In the genomic region with DNA sequence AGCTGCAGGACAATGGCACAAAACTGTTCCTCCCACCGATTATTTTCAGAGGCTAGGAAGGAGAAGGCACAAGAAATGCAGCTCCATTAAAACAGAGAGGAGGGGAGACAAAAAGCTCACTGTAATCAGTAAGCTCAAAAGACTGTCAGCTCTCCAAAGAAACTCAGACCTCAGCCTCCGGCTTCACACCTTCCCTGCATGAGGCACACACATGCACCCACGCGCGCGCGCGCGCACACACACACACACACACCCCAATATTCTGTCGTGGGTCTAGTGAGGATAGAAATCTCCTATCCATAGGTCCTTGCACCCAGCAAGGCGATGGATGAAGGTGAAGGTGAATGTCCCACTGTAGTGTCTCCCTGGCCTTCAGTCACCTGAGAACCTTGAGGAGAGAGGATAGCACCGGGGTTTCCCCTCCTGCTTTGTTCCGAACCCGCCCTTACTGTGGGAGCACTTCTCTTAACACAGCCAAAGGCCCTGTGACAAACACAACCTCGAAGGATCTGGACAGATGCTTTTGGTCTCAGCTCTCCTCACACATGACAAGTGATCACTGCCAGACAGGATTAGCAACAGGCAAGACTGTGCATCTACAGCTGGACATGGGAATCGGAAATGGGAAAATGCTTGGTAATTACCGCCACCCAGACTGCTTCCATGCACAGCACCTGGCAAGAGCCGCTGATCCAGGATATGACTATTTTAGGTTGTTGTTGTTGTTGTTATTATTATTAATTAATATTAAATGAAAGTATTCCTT, we compare ENCODE assay signal across 20 mouse cellular contexts.
DNase-seq lines count a peak whose midpoint lies in the region; ATAC-seq and TF ChIP-seq lines count a peak whose summit lies in the region.
"Had no signal": no experiment of that assay in that cellular context is flagged by ENCODE, and none has a peak within 500 bp of the region (broad histone marks: within the 10 kb centered on the region; RNA-seq: fewer than 3 reads in every experiment).

No protein-coding gene starts in this region.

- no peak overlapping the region for H3ac ChIP-seq in myocyte (ENCODE audit: control insufficient read depth, insufficient read length)

- ATAC-seq in heart, embryonic 15.5 days (replicated peaks; ENCODE audit: insufficient number of reproducible peaks, insufficient read depth, low FRiP score, low read depth): 0 out of 2 replicates have a peak, but pooled peaks have one; percentile 22
- no peak for ATAC-seq in heart, embryonic 12.5 days (ENCODE audit: insufficient number of reproducible peaks, low FRiP score)
- peak; percentile 40; the same call in 1 of the 2 replicates for ATAC-seq in limb, embryonic 13.5 days (ENCODE audit: low FRiP score, low read depth)
- ATAC-seq: forebrain, embryonic 16.5 days; hindbrain, embryonic 16.5 days; inflammation-experienced regulatory T-cells, adult 6 months had no signal

- H3K9ac ChIP-seq in heart, embryonic 15.5 days: no peak overlapping the region
- H3K9ac ChIP-seq in heart, embryonic 12.5 days: no peak overlapping the region
- H3K9ac ChIP-seq in limb, embryonic 13.5 days: no peak overlapping the region
- H3K9ac ChIP-seq: embryonic facial prominence, embryonic 12.5 days; forebrain, embryonic 12.5 days had no signal

- DNase-seq in limb, embryonic 10.5 days (ENCODE audit: low spot score): no peak
- peak; percentile 75 for DNase-seq in brain, adult 2 months (ENCODE audit: low read depth, low spot score)
- DNase-seq: adrenal gland, adult 2 months; adrenal gland, postnatal 25 days; cerebellum, adult 2 months; cerebellum, postnatal 10 days; embryo, embryonic 11 days; gastrocnemius, adult 2 months; gastrocnemius, postnatal 25 days had no signal

- no peak overlapping the region for H3K4me3 ChIP-seq in heart, embryonic 15.5 days
- H3K4me3 ChIP-seq in heart, embryonic 12.5 days: no peak overlapping the region
- no peak overlapping the region for H3K4me3 ChIP-seq in limb, embryonic 13.5 days
- no peak overlapping the region for H3K4me3 ChIP-seq in limb, embryonic 10.5 days
- no peak overlapping the region for H3K4me3 ChIP-seq in myocyte
- H3K4me3 ChIP-seq: embryonic facial prominence, embryonic 12.5 days; forebrain, embryonic 12.5 days; gastrocnemius, adult 2 months; heart, embryonic 10.5 days; hindbrain, embryonic 10.5 days had no signal

- no peaks in the 10 kb centered on the region for H3K36me3 ChIP-seq in heart, embryonic 15.5 days
- no peaks in the 10 kb centered on the region for H3K36me3 ChIP-seq in heart, embryonic 12.5 days
- no peaks in the 10 kb centered on the region for H3K36me3 ChIP-seq in limb, embryonic 13.5 days
- no peaks in the 10 kb centered on the region for H3K36me3 ChIP-seq in limb, embryonic 10.5 days
- no peaks in the 10 kb centered on the region for H3K36me3 ChIP-seq in myocyte (ENCODE audit: control insufficient read depth, insufficient read depth)
- H3K36me3 ChIP-seq: embryonic facial prominence, embryonic 12.5 days; forebrain, embryonic 12.5 days; heart, embryonic 10.5 days; hindbrain, embryonic 10.5 days had no signal

- TF ChIP-seq POLR2A in myocyte (IDR thresholded peaks at IDR 0.05; ENCODE audit: insufficient read length, low read depth): no peak

- H3K4me2 ChIP-seq in heart, embryonic 15.5 days: no peak overlapping the region
- no peak overlapping the region for H3K4me2 ChIP-seq in heart, embryonic 12.5 days
- no peak overlapping the region for H3K4me2 ChIP-seq in limb, embryonic 13.5 days (replicated peaks)
- H3K4me2 ChIP-seq in myocyte (ENCODE audit: low read depth): peak overlapping the region; percentile 45
- H3K4me2 ChIP-seq: embryonic facial prominence, embryonic 12.5 days; forebrain, embryonic 12.5 days had no signal

- H3K9me3 ChIP-seq in heart, embryonic 15.5 days (replicated peaks): no peaks in the 10 kb centered on the region
- no peaks in the 10 kb centered on the region for H3K9me3 ChIP-seq in heart, embryonic 12.5 days (replicated peaks)
- no peaks in the 10 kb centered on the region for H3K9me3 ChIP-seq in limb, embryonic 13.5 days
- H3K9me3 ChIP-seq in limb, embryonic 10.5 days (replicated peaks): no peaks in the 10 kb centered on the region
- H3K9me3 ChIP-seq: embryonic facial prominence, embryonic 12.5 days; heart, embryonic 10.5 days; hindbrain, embryonic 10.5 days had no signal

- H3K27ac ChIP-seq in heart, embryonic 15.5 days: no peak overlapping the region
- no peak overlapping the region for H3K27ac ChIP-seq in heart, embryonic 12.5 days (ENCODE audit: poor library complexity, severe bottlenecking)
- no peak overlapping the region for H3K27ac ChIP-seq in limb, embryonic 13.5 days
- no peak overlapping the region for H3K27ac ChIP-seq in limb, embryonic 10.5 days
- H3K27ac ChIP-seq: embryonic facial prominence, embryonic 12.5 days; forebrain, embryonic 12.5 days; gastrocnemius, adult 2 months; heart, embryonic 10.5 days; hindbrain, embryonic 10.5 days had no signal

- no peaks in the 10 kb centered on the region for H3K4me1 ChIP-seq in heart, embryonic 15.5 days (replicated peaks)
- no peaks in the 10 kb centered on the region for H3K4me1 ChIP-seq in heart, embryonic 12.5 days (replicated peaks)
- 0 out of 2 replicates have a peak, but pooled peaks cover 4% of the 10 kb centered on the region for H3K4me1 ChIP-seq in limb, embryonic 13.5 days
- H3K4me1 ChIP-seq in limb, embryonic 10.5 days: 0 out of 2 replicates have a peak, but pooled peaks cover 7% of the 10 kb centered on the region
- H3K4me1 ChIP-seq: embryonic facial prominence, embryonic 12.5 days; forebrain, embryonic 12.5 days; heart, embryonic 10.5 days; hindbrain, embryonic 10.5 days had no signal

- H3K79me2 ChIP-seq in myocyte (ENCODE audit: control insufficient read depth, insufficient read depth): no peaks in the 10 kb centered on the region

- 86% methylated on average over 18 of the region's 18 CpGs for WGBS in heart, embryonic 15.5 days
- 87% methylated on average over 18 of the region's 18 CpGs for WGBS in heart, embryonic 12.5 days
- 89% methylated on average over 18 of the region's 18 CpGs for WGBS in limb, embryonic 13.5 days
- WGBS in limb, embryonic 10.5 days: 94% methylated on average over 18 of the region's 18 CpGs

- H3K27me3 ChIP-seq in heart, embryonic 15.5 days: no peaks in the 10 kb centered on the region
- H3K27me3 ChIP-seq in heart, embryonic 12.5 days (replicated peaks): no peaks in the 10 kb centered on the region
- no peaks in the 10 kb centered on the region for H3K27me3 ChIP-seq in limb, embryonic 13.5 days
- no peaks in the 10 kb centered on the region for H3K27me3 ChIP-seq in limb, embryonic 10.5 days (ENCODE audit: low read depth, poor library complexity, severe bottlenecking)
- peaks cover 4% of the 10 kb centered on the region for H3K27me3 ChIP-seq in myocyte (ENCODE audit: control insufficient read depth, insufficient read depth, insufficient read length)
- H3K27me3 ChIP-seq: embryonic facial prominence, embryonic 12.5 days; forebrain, embryonic 12.5 days had no signal

TF ChIP-seq in myocyte, 11 proteins besides CTCF, POLR2A, EP300 and RAD21:
- TF ChIP-seq TCF12 (IDR thresholded peaks at IDR 0.05; ENCODE audit: insufficient read depth, poor library complexity, severe bottlenecking): peak; percentile 33
- no peak for TF ChIP-seq E2F4 (IDR thresholded peaks at IDR 0.05; ENCODE audit: insufficient read depth)
- no peak for TF ChIP-seq REST (IDR thresholded peaks at IDR 0.05; ENCODE audit: insufficient read depth, insufficient read length)
- TF ChIP-seq MAX (IDR thresholded peaks at IDR 0.05; ENCODE audit: low read depth): no peak
- TF ChIP-seq TCF3 (IDR thresholded peaks at IDR 0.05; ENCODE audit: insufficient read length, low read depth): no peak
- no peak for TF ChIP-seq SRF (IDR thresholded peaks at IDR 0.05; ENCODE audit: control insufficient read depth, insufficient read length, low read depth)
- TF ChIP-seq CEBPB (IDR thresholded peaks at IDR 0.05; ENCODE audit: insufficient read depth, poor library complexity, severe bottlenecking): no peak
- TF ChIP-seq POLR2AphosphoS2 (IDR thresholded peaks at IDR 0.05; ENCODE audit: insufficient read length, low read depth): no peak
- TF ChIP-seq MYOD1 (IDR thresholded peaks at IDR 0.05; ENCODE audit: control insufficient read depth in 1 of 3, insufficient read length in 2 of 3, low read depth in 2 of 3): peak in 2 of 3 experiments; percentile 32 to 63
- TF ChIP-seq MYOG (IDR thresholded peaks at IDR 0.05; ENCODE audit: control insufficient read depth in 1 of 3, insufficient read depth in 1 of 3, insufficient read length in 2 of 3, low read depth in 2 of 3): peak in 2 of 3 experiments; percentile 37 to 61
